Mouse (Mus musculus) hindbrain, embryonic 14.5 days (tissue): ENCODE results near the gene Angptl1. TPM values are rescaled to one million over a fixed set of nuclear protein-coding genes. Genes with fewer than 3 reads are reported as not detected.

ENCODE experiments used
- ATAC-seq: fragments of 200-750 bp; cut with Nextera tagmentation; 2 replicates; pipeline ENCODE4 v1.8.0; 2017; ENCODE audit warnings: moderate number of reproducible peaks, mild to moderate bottlenecking, moderate TSS enrichment, moderate library complexity; ENCODE audit not compliant: low FRiP score
- DNase-seq: peaks from one replicate; pipeline ENCODE4 v3.0.0-alpha.2; 2015; ENCODE audit warnings: low spot score
- H3K27ac ChIP-seq: fragments of 300-500 bp; sonication (generic); 2 replicates; pipeline ENCODE4 v1.5.1; 2014; ENCODE audit warnings: mild to moderate bottlenecking, moderate library complexity
- H3K27me3 ChIP-seq: fragments of 300-500 bp; sonication (generic); 2 replicates; pipeline ENCODE4 v1.6.1; 2014; ENCODE audit warnings: mild to moderate bottlenecking, low read length, mixed read lengths; ENCODE audit not compliant: control insufficient read depth, insufficient read depth
- H3K36me3 ChIP-seq: fragments of 300-500 bp; sonication (generic); replicated peaks from 2 replicates; pipeline ENCODE4 v1.6.1; 2014; ENCODE audit not compliant: control insufficient read depth, insufficient read depth
- H3K4me1 ChIP-seq: fragments of 300-500 bp; sonication (generic); replicated peaks from 2 replicates; pipeline ENCODE4 v1.6.1; 2014; ENCODE audit warnings: antibody characterized with exemption, low read length, mixed read lengths; ENCODE audit not compliant: control insufficient read depth, insufficient read depth
- H3K4me2 ChIP-seq: fragments of 300-500 bp; sonication (generic); replicated peaks from 2 replicates; pipeline ENCODE4 v1.6.1; 2014; ENCODE audit warnings: mild to moderate bottlenecking, moderate library complexity
- H3K4me3 ChIP-seq: fragments of 300-500 bp; sonication (generic); replicated peaks from 2 replicates; pipeline ENCODE4 v1.5.1; 2014; ENCODE audit warnings: mild to moderate bottlenecking, low read length
- H3K9ac ChIP-seq: fragments of 300-500 bp; sonication (generic); 2 replicates; pipeline ENCODE4 v1.6.1; 2014
- H3K9me3 ChIP-seq: fragments of 300-500 bp; sonication (generic); 2 replicates; pipeline ENCODE4 v1.6.1; 2016; ENCODE audit warnings: low read length; ENCODE audit not compliant: control insufficient read depth
- WGBS: fragments of 180-500 bp; shearing (Covaris S2); extraction: QIAGEN DNeasy Blood & Tissue Kit; methylation state at CpG from one replicate; pipeline ENCODE4 v1.1.7; 2014; 5-methylcytosine and 5-hydroxymethylcytosine counted together
- polyA plus RNA-seq: library from polyadenylated mRNA; unstranded; fragments of >200 nt; fragmentation: Nextera tagmentation; extraction: Ambion mirVana; gene quantifications from 2 replicates; pipeline ENCODE4 v1.2.1, GENCODE M21; 2014

Angptl1 gene
- polyA plus RNA-seq, 1 experiment from 2014 or later = 3.6 TPM

- ATAC-seq = no peak
- Histone ChIP-seq H3K4me1 (no peaks in the 10 kb centered on the region), H3K27me3 (no peaks in the 10 kb centered on the region), H3K9ac (no peak overlapping the region), H3K4me2 (no peak overlapping the region), H3K9me3 (no peaks in the 10 kb centered on the region), H3K36me3 (peaks cover 33% of the 10 kb centered on the region), H3K27ac (no peak overlapping the region), H3K4me3 (no peak overlapping the region)
- DNase-seq = no peak
- WGBS = 82% methylated on average over 6 of the region's 6 CpGs
Measured at GRCm38 (mm10) chr1:156901689-156902088, 63.3 kb downstream of the Angptl1 start.

- H3K36me3 ChIP-seq = peaks cover 30% of the 10 kb centered on the region
- 93% methylated on average over 3 of the region's 3 CpGs for WGBS
- no peak overlapping the region for H3K4me2 ChIP-seq
- H3K4me1 ChIP-seq = no peaks in the 10 kb centered on the region
- DNase-seq = no peak
- H3K9ac ChIP-seq = no peak overlapping the region
- no peaks in the 10 kb centered on the region for H3K27me3 ChIP-seq
- no peak for ATAC-seq
- H3K9me3 ChIP-seq = no peaks in the 10 kb centered on the region
- H3K4me3 ChIP-seq = no peak overlapping the region
- no peak overlapping the region for H3K27ac ChIP-seq
Measured at GRCm38 (mm10) chr1:156903899-156904298, 65.5 kb downstream of the Angptl1 start.

- no peak for DNase-seq
- Histone ChIP-seq H3K9me3 (no peaks in the 10 kb centered on the region), H3K4me3 (no peak overlapping the region), H3K9ac (no peak overlapping the region), H3K27ac (no peak overlapping the region), H3K36me3 (peaks cover 18% of the 10 kb centered on the region; the same call in 1 of the 2 replicates), H3K27me3 (no peaks in the 10 kb centered on the region), H3K4me2 (no peak overlapping the region), H3K4me1 (no peaks in the 10 kb centered on the region)
- 87% methylated on average over 2 of the region's 2 CpGs for whole genome bisulfite sequencing
- ATAC-seq = no peak
Measured at GRCm38 (mm10) chr1:156905660-156906059, 67.3 kb downstream of the Angptl1 start.

GRCm38 (mm10) chr1:156909265-156909664 lies 70.9 kb downstream of the Angptl1 start:
- H3K9me3 ChIP-seq = no peaks in the 10 kb centered on the region
- H3K27me3 ChIP-seq = no peaks in the 10 kb centered on the region
- no peak overlapping the region for H3K4me2 ChIP-seq
- no peak overlapping the region for H3K9ac ChIP-seq
- H3K4me1 ChIP-seq = no peaks in the 10 kb centered on the region
- no peak for DNase-seq
- 98% methylated on average over 4 of the region's 4 CpGs for WGBS
- H3K36me3 ChIP-seq = peaks cover 18% of the 10 kb centered on the region; the same call in 1 of the 2 replicates
- H3K27ac ChIP-seq = no peak overlapping the region
- no peak for ATAC-seq
- H3K4me3 ChIP-seq = no peak overlapping the region

- Histone ChIP-seq H3K9me3 (no peaks in the 10 kb centered on the region), H3K36me3 (peaks cover 18% of the 10 kb centered on the region; the same call in 1 of the 2 replicates), H3K4me3 (no peak overlapping the region), H3K27ac (no peak overlapping the region), H3K27me3 (no peaks in the 10 kb centered on the region), H3K4me1 (no peaks in the 10 kb centered on the region), H3K9ac (no peak overlapping the region), H3K4me2 (no peak overlapping the region)
- no peak for ATAC-seq
- peak; percentile 60 for DNase-seq
Measured at GRCm38 (mm10) chr1:156909866-156910265, 71.5 kb downstream of the Angptl1 start.

Other genes with a start within 250 kb of the Angptl1 start
- gene Tor3a, start 164.2 kb upstream of the Angptl1 start, polyA plus RNA-seq = 4.5 TPM in 2 replicates
- gene Fam20b, start 119.5 kb upstream of the Angptl1 start, polyA plus RNA-seq = 33.9 and 38.8 TPM in 2 replicates
- 85.6 and 89.5 TPM in 2 replicates for gene Ralgps2, start 101.1 kb downstream of the Angptl1 start, polyA plus RNA-seq